Mouse (Mus musculus) left cerebral cortex, adult 11 months (tissue): ENCODE data around the gene Scube3.
"Not testable (repeated sequence)": the region's sequence is repeated elsewhere in the genome, so short reads cannot be mapped to it uniquely, and the experiment has no call there.

Experiments used
- DNase-seq: peaks from one replicate; pipeline ENCODE4 v3.0.0; 2022; ENCODE audit warnings: low spot score

Scube3 gene

GRCm38 (mm10) chr17:28217721-28218649 is 76.0 kb downstream of the Scube3 start:
- DNase-seq: no peak

GRCm38 (mm10) chr17:28222463-28222862 is 80.5 kb downstream of the Scube3 start:
- DNase-seq: not testable (repeated sequence)

DNA sequence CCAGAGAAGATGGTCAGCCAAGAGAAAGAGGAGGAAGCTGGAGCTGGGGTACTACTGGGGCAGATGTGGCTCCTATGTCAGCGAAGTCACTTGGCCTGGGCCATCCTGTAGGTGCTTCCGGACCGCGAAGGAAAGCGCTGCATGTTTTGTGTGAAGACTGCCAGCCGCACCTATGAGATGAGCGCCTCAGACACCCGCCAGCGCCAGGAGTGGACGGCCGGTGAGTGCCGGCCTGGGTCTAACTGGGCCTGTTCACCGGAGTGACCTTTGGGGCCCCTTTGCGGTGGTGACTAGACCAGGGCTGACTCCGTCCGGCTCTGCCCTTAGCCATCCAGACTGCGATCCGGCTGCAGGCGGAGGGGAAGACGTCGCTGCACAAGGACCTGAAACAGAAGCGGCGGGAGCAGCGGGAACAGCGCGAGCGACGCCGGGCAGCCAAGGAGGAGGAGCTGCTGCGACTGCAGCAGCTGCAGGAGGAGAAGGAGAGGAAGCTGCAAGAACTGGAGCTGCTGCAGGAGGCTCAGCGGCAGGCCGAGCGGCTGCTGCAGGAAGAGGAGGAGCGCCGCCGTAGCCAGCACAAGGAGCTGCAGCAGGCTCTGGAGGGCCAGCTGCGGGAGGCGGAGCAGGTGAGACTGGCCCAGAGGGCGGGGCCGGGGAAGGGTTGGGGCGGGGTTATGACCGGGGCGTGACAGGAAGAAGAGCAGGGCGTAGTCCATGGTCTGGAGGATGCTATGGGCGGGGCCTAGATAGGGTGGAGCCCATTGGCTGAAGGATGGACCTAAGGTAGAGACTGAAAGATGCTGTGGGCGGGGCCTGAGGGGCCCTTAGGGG is 81.8 kb downstream of the Scube3 start:
- DNase-seq: peak; percentile 85
